Mouse (Mus musculus) intestine, embryonic 14.5 days (tissue): ENCODE data around the gene Lrrc73. TPM values are rescaled to one million over a fixed set of nuclear protein-coding genes. Genes with fewer than 3 reads are reported as not detected.

Experiments
- ATAC-seq: fragments of 200-750 bp; cut with Nextera tagmentation; replicated peaks from 2 replicates; pipeline ENCODE4 v1.8.0; 2017; ENCODE audit warnings: low read depth, moderate number of reproducible peaks, moderate TSS enrichment, moderate library complexity; ENCODE audit not compliant: low FRiP score, low TSS enrichment
- DNase-seq: peaks from one replicate; pipeline ENCODE4 v3.0.0-alpha.2; 2018; ENCODE audit warnings: low spot score
- H3K27ac ChIP-seq: fragments of 300-500 bp; sonication (generic); 2 replicates; pipeline ENCODE4 v1.5.1; 2014; ENCODE audit warnings: low read depth, mild to moderate bottlenecking, control low read depth
- H3K27me3 ChIP-seq: fragments of 300-500 bp; sonication (generic); replicated peaks from 2 replicates; pipeline ENCODE4 v1.6.1; 2014; ENCODE audit warnings: low read length, control low read depth; ENCODE audit not compliant: control insufficient read depth, insufficient read depth
- H3K36me3 ChIP-seq: fragments of 300-500 bp; sonication (generic); 2 replicates; pipeline ENCODE4 v1.6.1; 2014; ENCODE audit warnings: low read length, control low read depth; ENCODE audit not compliant: control insufficient read depth, insufficient read depth
- H3K4me1 ChIP-seq: fragments of 300-500 bp; sonication (generic); replicated peaks from 2 replicates; pipeline ENCODE4 v1.6.1; 2014; ENCODE audit warnings: low read length, control low read depth, mixed read lengths; ENCODE audit not compliant: control insufficient read depth, insufficient read depth
- H3K4me2 ChIP-seq: fragments of 300-500 bp; sonication (generic); 2 replicates; pipeline ENCODE4 v1.6.1; 2014; ENCODE audit warnings: low read length
- H3K4me3 ChIP-seq: fragments of 300-500 bp; sonication (generic); 2 replicates; pipeline ENCODE4 v1.5.1; 2014; ENCODE audit warnings: low read depth, low read length, control low read depth, mixed read lengths
- H3K9ac ChIP-seq: fragments of 300-500 bp; sonication (generic); 2 replicates; pipeline ENCODE4 v1.6.1; 2014; ENCODE audit warnings: mild to moderate bottlenecking, low read length
- H3K9me3 ChIP-seq: fragments of 300-500 bp; sonication (generic); 2 replicates; pipeline ENCODE4 v1.6.1; 2016; ENCODE audit warnings: low read length, control low read depth; ENCODE audit not compliant: control insufficient read depth
- WGBS: fragments of 180-500 bp; shearing (Covaris S2); extraction: QIAGEN DNeasy Blood & Tissue Kit; methylation state at CpG from one replicate; pipeline ENCODE4 v1.1.7; 2014; 5-methylcytosine and 5-hydroxymethylcytosine counted together
- polyA plus RNA-seq: library from polyadenylated mRNA; unstranded; fragments of >200 nt; fragmentation: Nextera tagmentation; extraction: Ambion mirVana; gene quantifications from 2 replicates; pipeline ENCODE4 v1.2.1, GENCODE M21; 2014

Lrrc73 gene
- polyA plus RNA-seq: 0.55 and 0.65 TPM in 2 replicates

DNA sequence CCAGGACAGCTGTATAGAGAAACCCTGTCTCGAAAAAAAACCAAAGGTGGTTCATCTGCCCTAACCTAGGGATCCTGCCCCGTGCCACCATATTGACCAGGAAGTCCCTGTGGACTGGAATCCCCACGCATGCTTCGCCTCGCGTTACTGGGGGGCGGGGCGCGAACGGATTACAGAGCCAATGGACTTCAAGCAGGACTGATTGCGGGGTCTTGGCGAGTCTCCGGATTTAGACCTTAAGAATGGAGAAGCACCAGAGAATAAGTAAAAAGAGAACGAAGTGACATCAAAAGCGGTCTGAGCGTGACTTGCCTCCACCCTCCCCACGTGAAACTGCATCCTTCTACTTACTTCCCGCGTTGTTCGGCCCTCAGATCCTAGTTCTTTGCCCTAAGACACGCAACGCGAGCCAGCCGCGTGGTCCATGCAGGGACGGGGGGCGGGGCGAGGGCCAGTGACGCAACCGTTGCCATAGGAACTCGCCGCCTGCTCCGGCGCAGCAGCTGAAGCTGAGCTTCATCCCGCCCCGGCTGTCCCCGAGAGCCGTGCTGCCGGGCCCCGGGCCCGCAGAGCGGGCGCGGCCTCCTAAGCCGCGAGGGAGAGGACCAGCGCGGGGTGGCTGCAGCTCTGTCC, at the start of gene Lrrc73:
Gene Lrrc73, plus strand, starts transcription at position 80 of the 633 bp plus-strand sequence.
- DNase-seq: peak; percentile 96
- Histone ChIP-seq H3K36me3 (peaks cover 41% of the 10 kb centered on the region), H3K4me1 (peaks cover 12% of the 10 kb centered on the region; the same call in 1 of the 2 replicates), H3K9me3 (no peaks in the 10 kb centered on the region), H3K27ac (no peak within 1 kb of the TSS), H3K4me2 (peak within 1 kb of the TSS; percentile 98), H3K9ac (peak within 1 kb of the TSS; percentile 52), H3K4me3 (peak within 1 kb of the TSS; percentile 64), H3K27me3 (peaks cover 17% of the 10 kb centered on the region)
- 2% methylated on average over 34 of the region's 48 CpGs for WGBS
- ATAC-seq: peak; percentile 82

DNA sequence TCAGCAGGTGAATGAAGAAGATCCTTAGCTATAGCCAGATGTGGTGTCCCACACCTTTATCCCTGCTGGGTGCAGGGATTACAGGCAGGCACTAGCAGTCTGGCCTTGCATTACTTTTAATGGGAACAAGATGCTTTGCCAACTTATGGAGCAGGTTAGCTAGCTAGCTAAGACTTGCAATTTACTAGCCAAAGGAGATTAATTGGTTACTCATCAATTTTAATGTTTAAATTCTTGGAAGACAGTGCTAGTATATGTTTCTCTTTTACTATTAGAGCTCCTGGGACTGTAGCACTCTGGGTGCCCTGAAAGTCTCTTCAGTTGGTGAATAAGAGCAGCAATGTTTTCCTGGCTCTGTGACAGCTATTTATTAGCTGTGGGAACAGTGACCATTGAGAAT, 46.7 kb upstream of the Lrrc73 start:
- ATAC-seq: no peak
- Histone ChIP-seq H3K9ac (no peak overlapping the region), H3K4me3 (no peak overlapping the region), H3K36me3 (peaks cover 65% of the 10 kb centered on the region), H3K9me3 (no peaks in the 10 kb centered on the region), H3K4me2 (no peak overlapping the region), H3K27ac (no peak overlapping the region), H3K27me3 (no peaks in the 10 kb centered on the region), H3K4me1 (peaks cover 13% of the 10 kb centered on the region)
- no peak for DNase-seq

DNA sequence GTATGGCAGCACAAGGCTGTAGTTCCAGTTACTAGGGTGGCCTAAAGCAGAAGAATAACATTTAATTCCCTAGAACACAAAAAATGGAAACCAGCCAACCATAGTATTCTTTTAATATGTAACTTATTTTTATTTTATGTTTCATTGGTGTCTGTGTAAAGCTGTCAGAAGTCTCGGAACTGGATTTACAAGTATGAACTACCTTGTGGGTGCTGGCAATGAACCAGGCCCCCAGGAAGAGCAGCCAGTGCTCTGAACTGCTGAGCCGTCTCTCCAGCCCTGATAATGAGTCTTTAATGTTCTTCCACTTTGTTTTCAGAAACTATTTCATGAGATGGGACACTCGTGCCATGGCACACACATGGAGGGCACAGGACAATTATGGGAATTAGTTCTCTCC, 42.8 kb upstream of the Lrrc73 start:
- Histone ChIP-seq H3K4me3 (no peak overlapping the region), H3K9me3 (no peaks in the 10 kb centered on the region), H3K27me3 (no peaks in the 10 kb centered on the region), H3K27ac (no peak overlapping the region), H3K4me2 (no peak overlapping the region), H3K9ac (no peak overlapping the region), H3K36me3 (peaks cover 92% of the 10 kb centered on the region), H3K4me1 (no peaks in the 10 kb centered on the region)
- ATAC-seq (no peak), DNase-seq (no peak)
- 91% methylated on average over 3 of the region's 3 CpGs for WGBS

DNA sequence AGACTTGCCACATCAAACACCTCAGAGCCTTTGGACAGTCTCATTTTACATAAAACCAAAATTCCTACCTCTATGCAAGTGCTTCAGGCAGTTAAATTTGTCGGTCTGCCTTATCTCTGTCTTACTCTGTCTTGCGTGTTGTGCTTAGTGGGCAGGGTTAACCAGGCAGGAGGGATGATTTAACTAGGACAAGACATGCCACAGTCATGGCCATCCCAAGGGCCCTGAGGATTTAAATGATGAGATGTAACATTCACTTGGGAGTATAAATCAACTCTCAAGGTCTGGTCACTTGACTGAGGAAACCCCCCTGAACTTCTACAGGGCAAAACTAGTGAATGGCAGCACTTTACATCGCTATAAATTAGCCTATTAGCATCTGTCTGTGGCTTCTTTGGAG, 31.7 kb upstream of the Lrrc73 start:
- DNase-seq (no peak), ATAC-seq (no peak)

DNA sequence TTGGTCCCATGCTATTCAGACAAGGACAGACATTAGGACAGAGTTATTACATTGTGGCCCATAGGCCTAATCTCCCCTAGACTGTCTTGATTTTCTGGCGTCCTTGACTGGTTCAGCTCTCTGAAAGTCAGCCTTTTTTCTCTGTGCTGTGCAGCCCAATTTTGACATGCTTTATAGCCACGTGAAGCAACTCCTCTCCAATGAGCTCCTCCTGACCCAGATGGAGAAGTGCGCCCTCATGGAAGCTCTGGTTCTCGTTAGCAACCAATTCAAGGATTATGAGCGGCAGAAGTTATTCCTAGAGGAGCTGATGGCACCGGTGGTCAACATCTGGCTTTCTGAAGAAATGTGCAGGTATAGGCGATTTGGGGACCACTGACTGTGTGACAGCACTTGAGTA, 25.8 kb upstream of the Lrrc73 start:
- DNase-seq (no peak), ATAC-seq (no peak)
- H3K4me1 ChIP-seq: no peaks in the 10 kb centered on the region
- H3K9me3 ChIP-seq: no peaks in the 10 kb centered on the region
- no peak overlapping the region for H3K27ac ChIP-seq
- no peak overlapping the region for H3K4me3 ChIP-seq
- no peaks in the 10 kb centered on the region for H3K27me3 ChIP-seq
- no peak overlapping the region for H3K4me2 ChIP-seq
- peaks cover 94% of the 10 kb centered on the region for H3K36me3 ChIP-seq
- H3K9ac ChIP-seq: no peak overlapping the region
- 88% methylated on average over 7 of the region's 7 CpGs for WGBS

More for the DNA sequence above, 31.7 kb upstream of the Lrrc73 start:
- Histone ChIP-seq H3K9me3 (no peaks in the 10 kb centered on the region), H3K4me1 (no peaks in the 10 kb centered on the region), H3K4me2 (no peak overlapping the region), H3K27me3 (no peaks in the 10 kb centered on the region), H3K36me3 (peaks cover 99% of the 10 kb centered on the region), H3K27ac (no peak overlapping the region), H3K9ac (no peak overlapping the region), H3K4me3 (no peak overlapping the region)
- WGBS: 94% methylated on average over 3 of the region's 3 CpGs

DNA sequence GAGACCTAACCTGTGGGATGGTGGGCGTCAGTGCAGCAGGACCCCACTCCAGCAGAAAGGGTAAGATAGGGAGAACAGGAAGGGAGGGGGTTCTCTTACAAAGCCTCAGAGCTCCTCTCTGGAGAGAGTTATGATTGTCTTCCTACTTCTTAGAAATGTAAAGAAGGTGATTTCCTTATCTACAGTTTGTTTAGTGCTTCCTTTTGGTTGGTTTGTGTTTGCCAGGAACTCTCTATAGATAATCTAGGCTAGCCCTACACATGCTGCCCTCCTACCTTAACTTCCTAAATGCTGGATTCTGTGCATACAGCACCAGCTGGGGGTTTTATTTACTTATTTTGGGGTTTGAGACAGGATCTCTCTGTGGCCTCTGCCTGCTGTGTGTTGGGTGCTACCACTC, 17.3 kb upstream of the Lrrc73 start:
- H3K27ac ChIP-seq: no peak overlapping the region
- no peak overlapping the region for H3K4me3 ChIP-seq
- H3K4me1 ChIP-seq: no peaks in the 10 kb centered on the region
- DNase-seq: no peak
- peaks cover 87% of the 10 kb centered on the region for H3K36me3 ChIP-seq
- no peak overlapping the region for H3K4me2 ChIP-seq
- 93% methylated on average over 1 of the region's 1 CpGs for WGBS
- no peaks in the 10 kb centered on the region for H3K9me3 ChIP-seq
- H3K9ac ChIP-seq: no peak overlapping the region
- ATAC-seq: no peak
- no peaks in the 10 kb centered on the region for H3K27me3 ChIP-seq

DNA sequence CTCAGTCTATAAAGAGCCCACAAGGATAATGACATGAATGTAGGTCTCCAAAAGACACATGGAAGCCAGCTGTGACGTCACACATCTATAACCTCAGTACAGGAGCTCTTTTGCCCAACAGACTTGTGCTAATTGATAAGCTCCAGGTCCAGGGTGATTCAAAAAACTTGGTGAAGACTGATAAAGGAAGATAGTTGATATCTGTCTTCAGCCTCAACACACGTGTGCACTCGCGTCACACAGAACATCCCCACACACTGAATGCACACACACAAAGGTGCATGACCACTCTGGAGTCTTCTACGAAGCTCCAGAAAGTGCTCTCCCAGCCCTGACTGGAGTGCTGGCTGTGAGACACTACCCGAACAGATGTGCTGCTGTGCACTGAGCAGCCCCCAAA, 16.3 kb upstream of the Lrrc73 start:
- Histone ChIP-seq H3K9ac (no peak overlapping the region), H3K27me3 (no peaks in the 10 kb centered on the region), H3K9me3 (no peaks in the 10 kb centered on the region), H3K27ac (no peak overlapping the region), H3K4me3 (no peak overlapping the region), H3K4me1 (no peaks in the 10 kb centered on the region), H3K36me3 (peaks cover 89% of the 10 kb centered on the region), H3K4me2 (no peak overlapping the region)
- ATAC-seq (no peak), DNase-seq (no peak)
- WGBS: 95% methylated on average over 6 of the region's 6 CpGs

DNA sequence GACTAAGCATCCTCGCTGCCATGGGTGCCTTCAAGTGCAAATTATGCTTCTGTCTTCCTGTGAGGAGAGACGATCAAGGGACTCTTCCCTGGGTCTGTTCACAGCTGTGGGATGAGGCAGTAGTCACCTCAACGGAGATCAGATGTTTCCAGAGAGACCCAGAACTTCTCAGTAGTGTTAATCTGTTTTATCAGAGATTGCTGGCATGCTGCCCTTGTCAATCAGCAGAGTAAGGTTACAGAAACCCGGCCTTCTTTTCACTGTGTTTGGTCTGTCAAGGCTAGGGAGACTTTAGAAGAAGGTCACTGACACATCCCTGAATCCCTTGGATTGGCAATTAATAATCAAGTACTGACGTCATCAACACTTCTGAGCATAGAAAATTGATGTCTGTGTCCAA, 15.9 kb upstream of the Lrrc73 start:
- peaks cover 93% of the 10 kb centered on the region for H3K36me3 ChIP-seq
- no peak overlapping the region for H3K9ac ChIP-seq
- ATAC-seq (no peak), DNase-seq (no peak)
- H3K27ac ChIP-seq: no peak overlapping the region
- no peaks in the 10 kb centered on the region for H3K27me3 ChIP-seq
- no peak overlapping the region for H3K4me3 ChIP-seq
- no peaks in the 10 kb centered on the region for H3K9me3 ChIP-seq
- 84% methylated on average over 5 of the region's 5 CpGs for WGBS
- H3K4me2 ChIP-seq: no peak overlapping the region
- H3K4me1 ChIP-seq: no peaks in the 10 kb centered on the region

DNA sequence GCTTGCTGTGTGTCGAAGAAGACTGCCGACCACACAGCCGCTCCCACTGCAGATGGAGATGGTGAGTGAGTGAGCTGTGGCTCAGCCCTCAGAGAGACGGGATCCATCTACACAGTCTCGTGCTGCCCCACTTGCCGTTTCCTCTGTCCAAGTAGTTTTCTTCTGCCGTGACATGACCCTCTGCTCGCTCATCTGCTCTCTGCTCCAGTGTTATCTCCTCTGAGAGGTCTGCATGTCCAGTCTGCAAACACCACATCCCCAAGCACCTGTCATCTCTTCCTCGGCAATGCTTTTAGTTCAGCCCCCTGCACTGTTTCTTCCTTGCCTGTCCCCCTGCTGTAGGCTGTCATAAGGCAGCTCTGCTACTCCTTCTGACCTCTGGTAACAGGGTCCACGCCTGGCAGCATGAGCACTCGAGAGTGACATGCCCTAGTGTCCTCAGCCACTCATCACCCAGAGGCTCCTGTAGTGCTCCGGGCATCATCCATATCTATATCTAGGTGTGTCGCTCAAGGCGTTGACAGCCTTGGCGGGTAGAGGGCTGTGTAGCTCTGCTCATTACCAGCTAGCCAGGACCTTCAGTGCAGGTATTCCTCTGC, 13.7 kb upstream of the Lrrc73 start:
- H3K36me3 ChIP-seq: peaks cover 93% of the 10 kb centered on the region
- 89% methylated on average over 15 of the region's 15 CpGs for WGBS
- ATAC-seq (no peak), DNase-seq (no peak)
- H3K4me3 ChIP-seq: no peak overlapping the region
- no peaks in the 10 kb centered on the region for H3K9me3 ChIP-seq
- no peak overlapping the region for H3K27ac ChIP-seq
- H3K27me3 ChIP-seq: no peaks in the 10 kb centered on the region
- H3K4me2 ChIP-seq: no peak overlapping the region
- H3K4me1 ChIP-seq: no peaks in the 10 kb centered on the region
- H3K9ac ChIP-seq: no peak overlapping the region
